Mouse (Mus musculus) MN1 (cell line): Measurements from ENCODE around the gene Arl5c.

ENCODE experiments used
- DNase-seq: peaks from one replicate; pipeline ENCODE4 v3.0.0-alpha.2; 2016; ENCODE audit warnings: low spot score

Arl5c gene

DNA sequence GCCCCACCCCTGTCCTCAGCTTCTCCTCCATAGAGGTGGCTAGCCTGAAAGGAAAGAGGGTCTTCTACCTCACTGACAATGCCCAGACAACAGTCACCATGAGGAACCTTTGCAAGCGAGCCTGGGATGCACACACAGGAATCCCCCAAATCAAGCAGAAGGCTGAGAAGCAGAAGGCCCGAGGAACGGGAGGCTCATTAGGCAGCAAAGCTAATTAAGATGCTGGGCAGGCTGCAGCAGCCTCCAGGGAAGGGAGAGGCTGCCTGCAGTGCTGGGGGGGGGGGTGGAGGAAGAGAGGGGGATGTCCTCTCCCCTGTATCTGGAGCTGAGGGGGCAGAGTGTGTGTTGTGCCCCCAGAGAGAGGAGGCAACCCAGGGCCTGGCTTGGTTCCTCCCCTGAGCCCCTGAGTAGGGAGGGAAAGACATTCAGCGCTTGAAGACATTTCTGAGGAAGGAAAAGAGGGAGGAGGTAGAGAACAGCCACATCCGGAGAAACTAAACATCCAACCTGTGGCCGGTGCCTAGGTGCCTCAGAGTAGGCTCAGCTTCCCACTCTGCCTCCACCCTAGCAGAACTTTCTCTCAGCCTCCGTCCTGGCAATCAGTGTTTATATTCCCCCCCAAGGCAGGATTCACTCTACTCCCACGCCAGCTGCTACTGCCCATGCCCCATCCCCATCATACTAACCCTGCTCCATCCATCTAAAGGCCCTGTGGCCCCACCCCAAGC lies 24.1 kb upstream of the Arl5c start:
- no peak for DNase-seq

DNA sequence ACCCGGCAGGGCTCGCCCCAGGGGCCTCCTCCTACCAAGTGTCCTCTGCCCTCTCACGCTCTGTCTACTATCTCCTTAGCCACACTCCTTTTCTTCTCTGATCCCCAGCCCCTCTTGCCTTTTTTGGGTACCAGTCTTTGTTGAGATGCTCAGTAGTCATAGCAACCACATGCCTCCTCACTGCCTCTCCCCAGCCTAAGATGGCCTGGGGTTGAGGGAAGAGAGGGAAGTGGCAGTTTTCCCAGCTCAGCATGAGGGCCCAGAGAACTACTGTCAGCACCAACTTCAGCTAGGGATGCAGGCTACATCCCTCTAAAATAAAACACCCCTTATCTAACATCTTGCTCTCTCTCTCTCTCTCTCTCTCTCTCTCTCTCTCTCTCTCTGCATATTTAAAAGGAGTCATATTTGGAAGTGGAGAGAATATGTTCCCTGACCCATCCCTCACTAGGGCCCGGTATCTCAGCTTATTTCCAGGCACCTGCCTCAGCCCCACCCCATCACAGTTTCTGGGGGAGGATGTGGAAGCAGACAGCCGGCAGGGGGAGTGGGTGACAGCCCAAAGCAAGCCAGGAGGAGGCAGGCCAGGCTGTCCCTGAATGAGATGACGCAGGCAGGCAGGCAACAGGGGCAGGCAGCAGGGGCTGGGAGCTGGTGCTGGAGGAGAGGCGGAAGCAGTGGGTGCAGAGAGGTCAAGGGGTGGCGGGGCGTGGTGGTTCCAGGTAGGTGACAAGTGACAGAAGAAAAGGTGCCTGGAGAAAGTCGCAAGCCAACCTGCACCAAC lies 23.1 kb upstream of the Arl5c start:
- DNase-seq: peak; percentile 73

GRCm38 (mm10) chr11:98018222-98018621 lies 22.2 kb upstream of the Arl5c start:
- no peak for DNase-seq

- no peak for DNase-seq
Measured at GRCm38 (mm10) chr11:98016824-98017223, 20.8 kb upstream of the Arl5c start.

DNA sequence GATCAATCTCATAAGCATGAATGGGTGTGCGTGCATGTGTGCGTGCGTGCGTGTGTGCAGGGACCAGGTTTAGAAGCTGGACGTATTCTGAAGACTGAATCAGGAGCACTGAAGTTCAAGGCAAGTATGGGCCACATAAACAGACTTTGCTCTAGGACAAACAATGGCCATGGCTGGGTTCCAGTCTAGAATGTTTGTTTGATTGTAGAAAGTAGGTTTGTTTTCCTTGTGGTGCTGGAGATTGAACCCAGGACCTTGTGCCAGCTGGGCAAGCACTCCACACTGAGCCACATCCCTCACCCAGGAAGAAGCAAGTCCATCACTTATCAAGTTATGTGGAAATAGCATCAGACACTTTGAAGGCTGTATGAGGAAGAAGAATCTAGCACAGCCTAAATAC lies 20.2 kb upstream of the Arl5c start:
- no peak for DNase-seq

DNA sequence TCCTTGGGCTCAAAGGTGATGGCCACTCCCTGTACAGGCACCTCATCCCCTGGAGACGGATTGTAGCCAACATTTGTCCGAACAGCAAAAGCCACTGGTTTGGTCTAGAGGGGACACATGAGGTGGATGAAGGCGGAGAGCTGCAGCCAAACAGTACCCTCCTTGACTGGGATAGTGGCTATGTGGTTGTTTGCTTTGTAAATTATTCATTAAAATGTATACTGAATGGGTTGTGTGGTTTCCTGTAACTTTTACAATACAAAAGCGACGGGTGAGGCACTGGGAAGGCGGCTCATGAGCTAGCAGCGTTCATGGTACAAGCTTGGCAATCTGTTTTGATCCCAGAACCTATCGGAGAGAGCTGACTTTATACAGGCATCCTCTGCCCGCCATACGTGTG lies 16.9 kb upstream of the Arl5c start:
- no peak for DNase-seq

- DNase-seq: no peak
Measured at GRCm38 (mm10) chr11:98011716-98012115, 15.7 kb upstream of the Arl5c start.

DNA sequence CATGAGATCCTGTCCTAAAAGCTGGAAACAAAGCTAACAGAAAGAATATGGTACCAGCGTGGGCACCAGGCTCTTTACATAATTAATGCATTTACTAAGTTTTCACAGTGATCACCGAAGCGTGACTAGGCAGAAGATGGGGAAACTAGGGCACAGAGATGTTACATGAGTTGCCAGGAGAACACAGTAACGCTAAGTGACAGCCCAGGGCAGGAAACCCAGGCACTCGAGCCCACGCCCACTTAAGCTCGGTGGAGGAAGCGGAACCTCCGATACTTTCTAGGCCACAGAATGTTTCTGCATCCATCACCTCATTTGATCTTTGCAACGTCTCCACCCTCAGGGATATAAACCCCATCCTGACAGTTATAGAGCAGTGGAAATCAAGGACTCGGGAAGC lies 12.1 kb upstream of the Arl5c start:
- DNase-seq: no peak

- no peak for DNase-seq
Measured at GRCm38 (mm10) chr11:98005686-98006085, 9.7 kb upstream of the Arl5c start.

GRCm38 (mm10) chr11:98005076-98005475 lies 9.1 kb upstream of the Arl5c start:
- no peak for DNase-seq

- peak; percentile 55 for DNase-seq
Measured at GRCm38 (mm10) chr11:98004161-98004560, 8.2 kb upstream of the Arl5c start.

GRCm38 (mm10) chr11:98003171-98003671 lies 7.2 kb upstream of the Arl5c start:
- peak; percentile 23 for DNase-seq

- DNase-seq: peak; percentile 61
Measured at GRCm38 (mm10) chr11:98002627-98003026, 6.6 kb upstream of the Arl5c start.

- no peak for DNase-seq
Measured at GRCm38 (mm10) chr11:98001986-98002385, 6.0 kb upstream of the Arl5c start.

DNA sequence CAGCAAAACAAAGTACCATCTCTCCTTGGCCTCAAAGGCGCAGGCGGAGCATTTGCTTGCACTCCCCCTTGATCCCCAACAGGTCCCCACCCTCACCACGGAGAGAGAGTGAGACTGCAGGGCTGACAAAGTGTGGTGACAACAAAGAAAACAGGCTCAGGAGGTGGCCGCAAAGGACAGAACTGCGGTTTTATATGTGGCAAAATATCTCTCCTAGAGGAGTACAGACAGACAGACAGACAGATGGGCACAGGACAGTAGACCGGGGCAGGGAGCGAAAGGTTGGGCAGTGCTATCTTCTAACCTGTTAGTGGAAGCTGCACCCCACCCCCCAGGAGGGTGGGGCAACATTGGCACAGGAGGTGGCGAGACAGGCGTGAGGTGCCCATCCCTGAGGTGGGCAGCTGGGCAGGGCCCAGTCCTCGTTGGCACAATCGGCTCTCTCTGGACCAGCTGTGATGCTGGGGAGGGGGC lies 5.4 kb upstream of the Arl5c start:
- no peak for DNase-seq

- DNase-seq: no peak
Measured at GRCm38 (mm10) chr11:98000378-98001140, 4.6 kb upstream of the Arl5c start.

GRCm38 (mm10) chr11:97999748-98000147 lies 3.8 kb upstream of the Arl5c start:
- DNase-seq: no peak

DNA sequence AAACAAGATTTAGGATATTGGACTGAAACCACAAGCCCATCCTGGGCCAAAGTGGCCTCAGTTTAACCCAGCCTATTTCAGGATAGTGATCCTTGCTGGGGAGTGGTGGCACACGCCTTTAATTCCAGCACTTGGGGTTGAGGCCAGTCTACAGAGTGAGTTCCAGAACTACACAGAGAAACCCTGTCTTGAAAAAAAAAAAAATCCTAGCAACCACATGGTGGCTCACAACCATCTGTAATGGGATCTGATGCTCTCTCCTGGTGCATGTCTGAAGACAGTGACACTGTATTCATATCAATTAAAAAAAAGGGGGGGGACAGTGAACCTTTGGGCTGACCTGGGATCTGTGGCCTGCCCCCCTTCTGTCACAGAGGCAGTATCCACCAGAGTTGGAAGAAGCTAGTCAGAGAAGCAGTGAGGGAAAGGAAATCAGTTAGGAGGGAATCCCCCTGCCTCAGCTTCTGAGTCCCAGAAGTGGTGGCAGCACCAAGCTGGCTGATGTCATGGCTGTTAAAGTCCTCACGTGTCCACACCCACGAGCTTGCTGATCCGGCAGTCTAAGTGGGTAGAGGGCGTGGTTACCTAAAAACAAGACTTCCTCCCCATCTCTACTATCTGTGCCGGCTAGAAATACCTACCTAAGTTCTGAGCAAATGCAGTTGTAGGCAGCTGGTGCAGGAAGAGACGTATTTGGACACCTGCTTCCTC lies 3.1 kb upstream of the Arl5c start:
- DNase-seq: no peak

GRCm38 (mm10) chr11:97998074-97998793 lies 2.3 kb upstream of the Arl5c start:
- DNase-seq: no peak

DNA sequence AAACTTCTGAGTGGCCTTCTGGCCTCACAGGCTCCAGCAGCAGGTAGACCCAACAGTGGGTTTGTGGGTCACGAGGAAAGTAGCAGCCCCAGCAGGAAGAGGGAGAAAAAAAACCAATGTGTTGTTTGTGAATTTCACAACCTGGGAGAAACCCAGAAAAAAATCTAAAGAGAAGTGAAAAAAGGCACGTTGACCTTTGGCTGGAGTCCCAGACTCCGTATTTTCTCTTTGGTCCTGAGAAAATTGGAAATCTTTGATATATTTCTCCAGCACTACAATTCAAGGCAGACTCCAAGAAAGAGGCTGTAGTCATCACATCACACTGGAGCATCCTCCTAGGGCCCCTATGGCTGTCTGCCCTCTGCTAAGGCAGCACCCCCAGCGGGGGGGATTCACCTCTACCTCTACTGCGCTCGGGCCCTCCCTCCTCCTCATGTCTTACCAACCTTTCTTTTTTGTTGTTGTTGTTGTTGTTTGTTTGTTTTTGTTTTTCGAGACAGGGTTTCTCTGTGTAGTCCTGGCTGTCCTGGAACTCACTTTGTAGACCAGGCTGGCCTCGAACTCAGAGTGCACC lies 1.5 kb upstream of the Arl5c start:
- DNase-seq: no peak

- no peak for DNase-seq
Measured at GRCm38 (mm10) chr11:97996691-97997090, 710 bp upstream of the Arl5c start.
